Mouse (Mus musculus) lung, embryonic 16.5 days (tissue): ENCODE results near the gene Slc25a24. TPM values are rescaled to one million over a fixed set of nuclear protein-coding genes. Genes with fewer than 3 reads are reported as not detected.

Experiments
- ATAC-seq: fragments of 200-750 bp; cut with Nextera tagmentation; 2 replicates; pipeline ENCODE4 v1.8.0; 2017; ENCODE audit warnings: low read depth, mild to moderate bottlenecking, moderate library complexity
- H3K27ac ChIP-seq: fragments of 300-500 bp; sonication (generic); 2 replicates; pipeline ENCODE4 v1.5.1; 2014; ENCODE audit warnings: mild to moderate bottlenecking, control low read depth, low read length
- H3K27me3 ChIP-seq: fragments of 300-500 bp; sonication (generic); 2 replicates; pipeline ENCODE4 v1.6.1; 2014; ENCODE audit warnings: low read depth, low read length, mixed read lengths; ENCODE audit not compliant: control insufficient read depth, insufficient read depth
- H3K36me3 ChIP-seq: fragments of 300-500 bp; sonication (generic); 2 replicates; pipeline ENCODE4 v1.6.1; 2014; ENCODE audit warnings: low read length; ENCODE audit not compliant: control insufficient read depth, insufficient read depth
- H3K4me1 ChIP-seq: fragments of 300-500 bp; sonication (generic); replicated peaks from 2 replicates; pipeline ENCODE4 v1.6.1; 2014; ENCODE audit warnings: low read length, mixed read lengths; ENCODE audit not compliant: control insufficient read depth, insufficient read depth
- H3K4me2 ChIP-seq: fragments of 300-500 bp; sonication (generic); 2 replicates; pipeline ENCODE4 v1.6.1; 2014; ENCODE audit warnings: low read depth, low read length, control low read depth
- H3K4me3 ChIP-seq: fragments of 300-500 bp; sonication (generic); 2 replicates; pipeline ENCODE4 v1.5.1; 2014; ENCODE audit warnings: mild to moderate bottlenecking, low read length, control low read depth
- H3K9ac ChIP-seq: fragments of 300-500 bp; sonication (generic); 2 replicates; pipeline ENCODE4 v1.6.1; 2014; ENCODE audit warnings: low read length, control low read depth
- H3K9me3 ChIP-seq: fragments of 300-500 bp; sonication (generic); 2 replicates; pipeline ENCODE4 v1.6.1; 2016; ENCODE audit warnings: low read length; ENCODE audit not compliant: control insufficient read depth
- WGBS: fragments of 180-500 bp; shearing (Covaris S2); extraction: QIAGEN DNeasy Blood & Tissue Kit; methylation state at CpG from one replicate; pipeline ENCODE4 v1.1.7; 2014; 5-methylcytosine and 5-hydroxymethylcytosine counted together
- polyA plus RNA-seq: library from polyadenylated mRNA; unstranded; fragments of >200 nt; fragmentation: Nextera tagmentation; extraction: Ambion mirVana; gene quantifications from 2 replicates; pipeline ENCODE4 v1.2.1, GENCODE M21; 2015

Gene Slc25a24
- polyA plus RNA-seq, 1 experiment from 2014 or later, result 30.7 TPM

DNA sequence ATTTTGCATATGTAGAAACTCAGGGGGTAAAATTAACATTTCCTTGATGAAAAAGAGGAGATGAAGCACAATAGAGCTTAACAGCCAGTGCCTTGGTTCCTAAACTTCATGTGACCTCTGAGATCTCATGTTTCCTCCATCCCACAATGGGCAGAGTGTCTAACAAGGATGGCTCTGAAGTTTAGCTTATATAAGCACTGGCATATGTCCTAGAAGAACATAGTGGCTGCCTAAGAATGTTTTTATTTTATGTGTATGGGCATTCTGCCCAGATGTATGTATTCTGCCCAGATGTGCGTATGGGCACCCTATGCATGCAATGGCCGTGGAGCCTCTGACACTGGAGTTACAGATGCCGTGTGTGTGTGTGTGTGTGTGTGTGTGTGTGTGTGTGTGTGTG lies 34.5 kb downstream of the Slc25a24 start:
- no peak overlapping the region for H3K4me3 ChIP-seq
- H3K9me3 ChIP-seq, result no peaks in the 10 kb centered on the region
- H3K4me2 ChIP-seq, result no peak overlapping the region
- no peak overlapping the region for H3K9ac ChIP-seq
- WGBS, result 70% methylated on average over 3 of the region's 3 CpGs
- H3K27ac ChIP-seq, result no peak overlapping the region
- H3K4me1 ChIP-seq, result no peaks in the 10 kb centered on the region
- H3K36me3 ChIP-seq, result peaks cover 16% of the 10 kb centered on the region
- no peak for ATAC-seq
- H3K27me3 ChIP-seq, result no peaks in the 10 kb centered on the region

DNA sequence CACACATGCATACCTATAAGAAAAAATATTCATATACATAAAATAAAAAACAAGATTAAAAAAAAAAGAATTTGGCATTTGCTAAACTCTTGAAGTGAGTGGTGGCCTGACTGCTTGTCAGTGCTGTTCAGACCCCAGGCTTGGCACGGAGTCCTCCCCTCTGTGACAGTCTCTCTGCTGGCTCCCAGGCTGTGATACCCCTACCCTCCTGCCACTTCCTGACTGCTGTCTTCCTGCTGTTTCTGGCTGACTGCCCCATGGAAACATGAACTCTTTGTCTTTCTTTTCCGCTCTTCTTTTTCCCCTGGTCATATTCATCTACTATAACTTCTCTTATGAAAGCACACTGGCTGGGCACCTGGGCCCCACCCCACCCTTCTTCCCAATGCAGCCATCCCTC lies 41.1 kb downstream of the Slc25a24 start:
- H3K27me3 ChIP-seq, result no peaks in the 10 kb centered on the region
- H3K4me1 ChIP-seq, result no peaks in the 10 kb centered on the region
- H3K27ac ChIP-seq, result no peak overlapping the region
- H3K4me2 ChIP-seq, result no peak overlapping the region
- peaks cover 22% of the 10 kb centered on the region for H3K36me3 ChIP-seq
- WGBS, result 76% methylated on average over 2 of the region's 2 CpGs
- H3K9ac ChIP-seq, result no peak overlapping the region
- no peak overlapping the region for H3K4me3 ChIP-seq
- H3K9me3 ChIP-seq, result no peaks in the 10 kb centered on the region
- no peak for ATAC-seq

GRCm38 (mm10) chr3:109164644-109165043 lies 41.7 kb downstream of the Slc25a24 start:
- WGBS, result 82% methylated on average over 1 of the region's 1 CpGs
- H3K27ac ChIP-seq, result no peak overlapping the region
- ATAC-seq, result no peak
- H3K9ac ChIP-seq, result no peak overlapping the region
- peaks cover 19% of the 10 kb centered on the region for H3K36me3 ChIP-seq
- no peaks in the 10 kb centered on the region for H3K27me3 ChIP-seq
- H3K4me3 ChIP-seq, result no peak overlapping the region
- H3K4me2 ChIP-seq, result no peak overlapping the region
- no peaks in the 10 kb centered on the region for H3K9me3 ChIP-seq
- H3K4me1 ChIP-seq, result no peaks in the 10 kb centered on the region

DNA sequence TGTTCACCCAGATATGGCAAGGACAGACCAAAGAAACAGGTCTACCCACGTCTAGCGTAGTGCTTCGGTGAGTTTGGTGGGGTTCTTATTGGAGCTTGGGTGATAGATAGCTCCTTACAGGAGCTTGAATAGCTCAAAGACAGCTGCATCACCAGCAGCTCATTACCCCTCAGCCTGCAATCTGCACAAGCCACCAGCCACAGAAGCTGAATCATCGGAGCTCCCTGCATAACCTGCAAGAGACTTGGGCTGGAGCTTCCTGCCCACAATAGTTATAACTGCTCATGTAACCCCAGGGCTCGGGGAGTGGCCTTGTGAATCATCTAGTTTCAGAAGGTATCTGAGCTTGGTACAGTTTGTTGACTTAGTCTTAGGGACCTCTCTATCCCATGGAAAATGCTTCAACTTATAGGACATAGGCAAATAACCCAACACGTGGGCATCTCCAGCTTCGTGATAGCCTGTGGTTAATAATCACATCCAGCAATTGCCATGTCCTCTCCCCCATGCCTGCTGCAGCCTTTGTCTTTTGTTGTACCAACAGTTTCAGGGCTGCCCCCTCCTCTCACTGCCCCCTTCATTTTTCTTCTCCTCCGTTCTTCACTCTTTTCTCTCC lies 42.4 kb downstream of the Slc25a24 start:
- H3K36me3 ChIP-seq, result peaks cover 17% of the 10 kb centered on the region
- H3K4me3 ChIP-seq, result no peak overlapping the region
- H3K4me1 ChIP-seq, result no peaks in the 10 kb centered on the region
- no peak overlapping the region for H3K9ac ChIP-seq
- no peak overlapping the region for H3K27ac ChIP-seq
- ATAC-seq, result no peak
- no peaks in the 10 kb centered on the region for H3K27me3 ChIP-seq
- H3K4me2 ChIP-seq, result no peak overlapping the region
- 77% methylated on average over 8 of the region's 8 CpGs for WGBS
- H3K9me3 ChIP-seq, result no peaks in the 10 kb centered on the region

DNA sequence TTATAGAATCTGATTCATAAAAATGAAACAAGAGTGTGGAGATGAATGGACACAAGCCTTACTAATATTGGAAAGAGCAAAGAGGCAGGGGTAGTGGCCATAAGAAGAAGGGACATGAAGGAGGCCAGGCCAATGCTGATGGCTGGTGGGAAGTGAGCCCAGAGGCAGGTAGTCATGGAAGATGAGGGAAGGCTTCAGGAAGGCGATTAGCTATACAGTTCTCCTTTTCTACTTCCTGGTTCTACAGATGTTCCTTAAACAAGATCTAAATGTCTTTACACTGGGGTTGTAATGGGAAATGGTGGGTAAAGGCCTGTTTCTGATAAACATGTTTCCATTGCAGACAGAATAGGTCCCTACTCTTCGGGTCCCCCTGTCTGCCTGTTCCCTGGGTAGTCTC lies 46.2 kb downstream of the Slc25a24 start:
- H3K36me3 ChIP-seq, result peaks cover 13% of the 10 kb centered on the region
- no peak overlapping the region for H3K27ac ChIP-seq
- H3K9ac ChIP-seq, result no peak overlapping the region
- no peaks in the 10 kb centered on the region for H3K9me3 ChIP-seq
- no peak overlapping the region for H3K4me3 ChIP-seq
- no peaks in the 10 kb centered on the region for H3K4me1 ChIP-seq
- no peaks in the 10 kb centered on the region for H3K27me3 ChIP-seq
- 82% methylated on average over 2 of the region's 2 CpGs for WGBS
- no peak for ATAC-seq
- no peak overlapping the region for H3K4me2 ChIP-seq

- no peaks in the 10 kb centered on the region for H3K9me3 ChIP-seq
- H3K4me1 ChIP-seq, result no peaks in the 10 kb centered on the region
- H3K9ac ChIP-seq, result no peak overlapping the region
- no peaks in the 10 kb centered on the region for H3K27me3 ChIP-seq
- H3K4me3 ChIP-seq, result no peak overlapping the region
- H3K27ac ChIP-seq, result no peak overlapping the region
- H3K4me2 ChIP-seq, result no peak overlapping the region
- ATAC-seq, result 0 out of 2 replicates have a peak, but pooled peaks have one; percentile 59
- WGBS, result 25% methylated on average over 15 of the region's 15 CpGs
- peaks cover 6% of the 10 kb centered on the region for H3K36me3 ChIP-seq
These were observed 48.3 kb downstream of the Slc25a24 start for GRCm38 (mm10) chr3:109171070-109171778.

GRCm38 (mm10) chr3:109174394-109174793 lies 51.4 kb downstream of the Slc25a24 start:
- H3K4me1 ChIP-seq, result no peaks in the 10 kb centered on the region
- no peaks in the 10 kb centered on the region for H3K27me3 ChIP-seq
- no peak overlapping the region for H3K4me3 ChIP-seq
- H3K9ac ChIP-seq, result no peak overlapping the region
- no peak overlapping the region for H3K4me2 ChIP-seq
- H3K9me3 ChIP-seq, result no peaks in the 10 kb centered on the region
- H3K27ac ChIP-seq, result no peak overlapping the region
- H3K36me3 ChIP-seq, result no peaks in the 10 kb centered on the region
- WGBS, result 65% methylated on average over 5 of the region's 5 CpGs
- ATAC-seq, result no peak

DNA sequence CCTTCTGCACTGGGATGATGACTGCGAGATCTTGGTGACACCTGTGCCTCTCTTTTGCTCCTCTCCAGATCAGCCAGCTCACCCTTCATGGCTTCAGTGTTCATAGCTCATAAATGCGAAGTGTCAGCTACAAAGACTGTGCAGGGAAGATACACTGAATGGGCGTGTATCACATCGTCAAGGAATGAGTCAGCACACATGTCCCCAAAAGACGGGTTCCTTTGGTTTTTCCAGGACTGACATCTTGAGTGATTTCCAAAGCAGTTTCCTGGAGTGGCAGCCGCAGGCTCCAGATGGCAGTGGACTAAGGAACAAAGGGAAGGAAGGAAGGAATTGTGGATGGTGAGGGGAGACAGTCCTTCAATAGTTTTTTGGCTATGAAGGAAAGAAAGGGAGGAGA lies 55.8 kb downstream of the Slc25a24 start:
- 24% methylated on average over 6 of the region's 6 CpGs for WGBS
- H3K4me1 ChIP-seq, result no peaks in the 10 kb centered on the region
- H3K36me3 ChIP-seq, result no peaks in the 10 kb centered on the region
- H3K27ac ChIP-seq, result no peak overlapping the region
- peak; percentile 57 for ATAC-seq
- H3K9ac ChIP-seq, result no peak overlapping the region
- H3K4me2 ChIP-seq, result no peak overlapping the region
- H3K27me3 ChIP-seq, result no peaks in the 10 kb centered on the region
- H3K4me3 ChIP-seq, result no peak overlapping the region
- H3K9me3 ChIP-seq, result no peaks in the 10 kb centered on the region

DNA sequence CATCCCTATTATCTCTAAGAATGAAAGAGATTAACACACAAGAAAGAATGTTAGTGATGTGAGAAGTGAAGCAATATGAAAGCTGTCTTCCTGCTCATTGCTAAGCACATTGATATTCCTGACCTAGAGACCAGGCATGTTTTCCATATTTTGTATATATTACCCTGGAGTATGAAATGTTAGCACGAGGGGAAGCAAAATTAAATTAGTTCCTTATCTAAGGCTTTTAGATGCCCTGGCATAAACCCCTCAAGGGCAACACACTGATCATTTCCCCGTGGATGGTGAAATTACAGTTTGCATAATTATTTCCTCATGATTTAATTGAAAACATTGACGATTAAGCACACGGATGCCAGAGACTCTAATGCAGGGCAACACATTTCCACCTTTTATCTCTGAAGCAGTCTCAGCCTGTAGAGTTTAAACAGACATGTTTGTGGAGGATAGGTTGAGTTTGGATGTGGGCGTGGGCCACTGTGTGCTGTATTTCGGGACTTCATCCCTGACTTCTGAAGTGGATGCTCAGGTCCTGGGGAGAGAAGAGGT lies 56.7 kb downstream of the Slc25a24 start:
- no peaks in the 10 kb centered on the region for H3K4me1 ChIP-seq
- H3K36me3 ChIP-seq, result no peaks in the 10 kb centered on the region
- H3K27me3 ChIP-seq, result no peaks in the 10 kb centered on the region
- H3K4me2 ChIP-seq, result no peak overlapping the region
- ATAC-seq, result no peak
- H3K9ac ChIP-seq, result no peak overlapping the region
- no peak overlapping the region for H3K4me3 ChIP-seq
- WGBS, result 44% methylated on average over 6 of the region's 6 CpGs
- no peaks in the 10 kb centered on the region for H3K9me3 ChIP-seq
- H3K27ac ChIP-seq, result no peak overlapping the region
